Mouse (Mus musculus): ENCODE measurements around the gene Smarcd1. TPM values are rescaled to one million over a fixed set of nuclear protein-coding genes. Genes with fewer than 3 reads are reported as not detected.

Smarcd1 gene
- polyA plus RNA-seq (2015; fragmentation: Nextera tagmentation; extraction: Ambion mirVana) = 55.0 and 73.1 TPM in 2 replicates

- H3K27ac ChIP-seq = peak within 1 kb of the TSS; percentile 96
- H3K36me3 ChIP-seq = peaks cover 28% of the 10 kb centered on the region
- H3K4me1 ChIP-seq = peaks cover 38% of the 10 kb centered on the region
- ATAC-seq (ENCODE audit: insufficient number of reproducible peaks, insufficient read depth, low FRiP score, low TSS enrichment, low read depth) = peak; percentile 95
- H3K4me3 ChIP-seq = peak within 1 kb of the TSS; percentile 80
- H3K4me2 ChIP-seq = peak within 1 kb of the TSS; percentile 80
- no peaks in the 10 kb centered on the region for H3K9me3 ChIP-seq
- H3K27me3 ChIP-seq = peaks cover 16% of the 10 kb centered on the region
- peak within 1 kb of the TSS; percentile 96 for H3K9ac ChIP-seq
- WGBS = under 1% methylated on average over 67 of the region's 71 CpGs
These were observed at the start of gene Smarcd1 for GRCm38 (mm10) chr15:99701999-99702900. Smarcd1 (plus strand) TSS chr15:99702129.

GRCm38 (mm10) chr15:99653291-99653690 lies 48.6 kb upstream of the Smarcd1 start:
- ATAC-seq (ENCODE audit: insufficient number of reproducible peaks, insufficient read depth, low FRiP score, low TSS enrichment, low read depth) = no peak
- no peak overlapping the region for H3K9ac ChIP-seq
- no peaks in the 10 kb centered on the region for H3K36me3 ChIP-seq
- peak overlapping the region; percentile 16 for H3K4me3 ChIP-seq
- peak overlapping the region; percentile 53 for H3K4me2 ChIP-seq
- H3K27ac ChIP-seq = no peak overlapping the region
- H3K9me3 ChIP-seq = no peaks in the 10 kb centered on the region
- 12% methylated on average over 8 of the region's 8 CpGs for WGBS
- peaks cover 48% of the 10 kb centered on the region for H3K27me3 ChIP-seq
- peaks cover 44% of the 10 kb centered on the region for H3K4me1 ChIP-seq

GRCm38 (mm10) chr15:99653876-99654275 lies 48.1 kb upstream of the Smarcd1 start:
- peaks cover 40% of the 10 kb centered on the region for H3K4me1 ChIP-seq
- H3K9ac ChIP-seq = peak overlapping the region; percentile 49; the same call in 1 of the 2 replicates
- H3K4me3 ChIP-seq = peak overlapping the region; percentile 16
- 4% methylated on average over 21 of the region's 21 CpGs for WGBS
- H3K27ac ChIP-seq = no peak overlapping the region
- peaks cover 48% of the 10 kb centered on the region for H3K27me3 ChIP-seq
- peak overlapping the region; percentile 53 for H3K4me2 ChIP-seq
- ATAC-seq (ENCODE audit: insufficient number of reproducible peaks, insufficient read depth, low FRiP score, low TSS enrichment, low read depth) = no peak
- no peaks in the 10 kb centered on the region for H3K9me3 ChIP-seq
- no peaks in the 10 kb centered on the region for H3K36me3 ChIP-seq

- Histone ChIP-seq H3K36me3 (no peaks in the 10 kb centered on the region), H3K4me1 (peaks cover 19% of the 10 kb centered on the region), H3K4me3 (no peak overlapping the region), H3K27me3 (peaks cover 48% of the 10 kb centered on the region), H3K9me3 (no peaks in the 10 kb centered on the region), H3K4me2 (no peak overlapping the region), H3K9ac (no peak overlapping the region), H3K27ac (no peak overlapping the region)
- WGBS = 36% methylated on average over 9 of the region's 9 CpGs
- ATAC-seq (ENCODE audit: insufficient number of reproducible peaks, insufficient read depth, low FRiP score, low TSS enrichment, low read depth) = no peak
These were observed 46.0 kb upstream of the Smarcd1 start for GRCm38 (mm10) chr15:99655956-99656355.

GRCm38 (mm10) chr15:99658437-99658836 lies 43.5 kb upstream of the Smarcd1 start:
- Histone ChIP-seq H3K4me1 (peaks cover 17% of the 10 kb centered on the region), H3K36me3 (no peaks in the 10 kb centered on the region), H3K4me3 (no peak overlapping the region), H3K27ac (no peak overlapping the region), H3K9ac (no peak overlapping the region), H3K4me2 (no peak overlapping the region), H3K27me3 (peaks cover 40% of the 10 kb centered on the region), H3K9me3 (no peaks in the 10 kb centered on the region)
- WGBS = 45% methylated on average over 2 of the region's 2 CpGs
- ATAC-seq (ENCODE audit: insufficient number of reproducible peaks, insufficient read depth, low FRiP score, low TSS enrichment, low read depth) = no peak

GRCm38 (mm10) chr15:99661121-99661830 lies 40.7 kb upstream of the Smarcd1 start:
- 91% methylated on average over 15 of the region's 15 CpGs for WGBS
- H3K36me3 ChIP-seq = no peaks in the 10 kb centered on the region
- H3K9ac ChIP-seq = no peak overlapping the region
- peaks cover 21% of the 10 kb centered on the region for H3K4me1 ChIP-seq
- no peak overlapping the region for H3K27ac ChIP-seq
- peaks cover 38% of the 10 kb centered on the region for H3K27me3 ChIP-seq
- H3K4me2 ChIP-seq = no peak overlapping the region
- no peaks in the 10 kb centered on the region for H3K9me3 ChIP-seq
- no peak overlapping the region for H3K4me3 ChIP-seq
- ATAC-seq (ENCODE audit: insufficient number of reproducible peaks, insufficient read depth, low FRiP score, low TSS enrichment, low read depth) = no peak

GRCm38 (mm10) chr15:99662371-99662770 lies 39.6 kb upstream of the Smarcd1 start:
- WGBS = 30% methylated on average over 7 of the region's 7 CpGs
- no peak for ATAC-seq (ENCODE audit: insufficient number of reproducible peaks, insufficient read depth, low FRiP score, low TSS enrichment, low read depth)
- no peaks in the 10 kb centered on the region for H3K9me3 ChIP-seq
- peaks cover 39% of the 10 kb centered on the region for H3K27me3 ChIP-seq
- no peaks in the 10 kb centered on the region for H3K36me3 ChIP-seq
- peaks cover 20% of the 10 kb centered on the region for H3K4me1 ChIP-seq
- no peak overlapping the region for H3K9ac ChIP-seq
- H3K27ac ChIP-seq = no peak overlapping the region; the same call in 1 of the 2 replicates
- H3K4me3 ChIP-seq = no peak overlapping the region
- 0 out of 2 replicates have a peak overlapping the region, but pooled peaks have one; percentile 9 for H3K4me2 ChIP-seq

- Histone ChIP-seq H3K9me3 (no peaks in the 10 kb centered on the region), H3K27ac (peak overlapping the region; percentile 44; the same call in 1 of the 2 replicates), H3K4me1 (peaks cover 21% of the 10 kb centered on the region), H3K27me3 (peaks cover 47% of the 10 kb centered on the region), H3K4me2 (peak overlapping the region; percentile 91), H3K4me3 (peak overlapping the region; percentile 46), H3K36me3 (no peaks in the 10 kb centered on the region), H3K9ac (peak overlapping the region; percentile 62)
- ATAC-seq (ENCODE audit: insufficient number of reproducible peaks, insufficient read depth, low FRiP score, low TSS enrichment, low read depth) = no peak
- 6% methylated on average over 17 of the region's 17 CpGs for WGBS
These were observed 37.8 kb upstream of the Smarcd1 start for GRCm38 (mm10) chr15:99663964-99664599.

- no peaks in the 10 kb centered on the region for H3K9me3 ChIP-seq
- peaks cover 55% of the 10 kb centered on the region for H3K27me3 ChIP-seq
- WGBS = under 1% methylated on average over 41 of the region's 52 CpGs
- H3K27ac ChIP-seq = peak overlapping the region; percentile 44; the same call in 1 of the 2 replicates
- H3K4me3 ChIP-seq = peak overlapping the region; percentile 46
- peak overlapping the region; percentile 62 for H3K9ac ChIP-seq
- peaks cover 27% of the 10 kb centered on the region for H3K4me1 ChIP-seq
- no peaks in the 10 kb centered on the region for H3K36me3 ChIP-seq
- H3K4me2 ChIP-seq = peak overlapping the region; percentile 91
- ATAC-seq (ENCODE audit: insufficient number of reproducible peaks, insufficient read depth, low FRiP score, low TSS enrichment, low read depth) = no peak
These were observed 37.1 kb upstream of the Smarcd1 start for GRCm38 (mm10) chr15:99664600-99665451.

- H3K4me3 ChIP-seq = no peak overlapping the region
- H3K27ac ChIP-seq = no peak overlapping the region
- ATAC-seq (ENCODE audit: insufficient number of reproducible peaks, insufficient read depth, low FRiP score, low TSS enrichment, low read depth) = no peak
- H3K27me3 ChIP-seq = peaks cover 78% of the 10 kb centered on the region
- no peaks in the 10 kb centered on the region for H3K36me3 ChIP-seq
- 98% methylated on average over 2 of the region's 2 CpGs for WGBS
- H3K9ac ChIP-seq = no peak overlapping the region
- no peak overlapping the region for H3K4me2 ChIP-seq
- H3K9me3 ChIP-seq = no peaks in the 10 kb centered on the region
- peaks cover 36% of the 10 kb centered on the region for H3K4me1 ChIP-seq
These were observed 34.4 kb upstream of the Smarcd1 start for GRCm38 (mm10) chr15:99667544-99667943.
